Mouse (Mus musculus) thymus, adult 2 months (tissue): ENCODE results near the gene Rassf6. TPM values are rescaled to one million over a fixed set of nuclear protein-coding genes. Genes with fewer than 3 reads are reported as not detected.
"Not testable (repeated sequence)": the region's sequence is repeated elsewhere in the genome, so short reads cannot be mapped to it uniquely, and the experiment has no call there.

Experiments used
- DNase-seq: peaks from one replicate; pipeline ENCODE4 v3.0.0; 2021
- H3K27ac ChIP-seq: fragments of 200-500 bp; 2 replicates; pipeline ENCODE4 v1.5.1; 2012; ENCODE audit warnings: low read length, control low read depth; ENCODE audit not compliant: control insufficient read depth, insufficient read depth
- H3K27me3 ChIP-seq: fragments of 200-500 bp; 2 replicates; pipeline ENCODE4 v1.6.1; 2012; ENCODE audit warnings: mild to moderate bottlenecking, low read length, moderate library complexity, mixed read lengths; ENCODE audit not compliant: control insufficient read depth, insufficient read depth
- H3K36me3 ChIP-seq: fragments of 200-500 bp; 2 replicates; pipeline ENCODE4 v1.6.1; 2012; ENCODE audit warnings: mild to moderate bottlenecking, low read length, moderate library complexity; ENCODE audit not compliant: control insufficient read depth, insufficient read depth
- H3K4me1 ChIP-seq: fragments of 200-500 bp; replicated peaks from 2 replicates; pipeline ENCODE4 v1.6.1; 2012; ENCODE audit warnings: low read length; ENCODE audit not compliant: control insufficient read depth, insufficient read depth
- H3K4me3 ChIP-seq: fragments of 200-500 bp; 2 replicates; pipeline ENCODE4 v1.5.1; 2012; ENCODE audit warnings: mild to moderate bottlenecking, low read length, control low read depth, moderate library complexity; ENCODE audit not compliant: control insufficient read depth, insufficient read depth
- CTCF ChIP-seq: fragments of 200-500 bp; IDR thresholded peaks from 2 replicates; pipeline ENCODE4 v1.5.1; 2012; ENCODE audit warnings: mild to moderate bottlenecking, control low read depth, low read length, moderate library complexity, borderline replicate concordance; ENCODE audit not compliant: control insufficient read depth, poor library complexity, insufficient read depth; ENCODE audit errors: extremely low read depth
- POLR2A ChIP-seq: fragments of 200-500 bp; IDR thresholded peaks from 2 replicates; pipeline ENCODE4 v1.6.1; 2012; ENCODE audit warnings: mild to moderate bottlenecking, low read length, control low read depth, moderate library complexity; ENCODE audit not compliant: control insufficient read depth, poor library complexity, insufficient read depth; ENCODE audit errors: extremely low read depth
- WGBS: fragments of 180-500 bp; shearing (Covaris S2); methylation state at CpG from one replicate; pipeline ENCODE4 v1.1.7; 2018; 5-methylcytosine and 5-hydroxymethylcytosine counted together
- polyA plus RNA-seq: library from polyadenylated mRNA; depleted of rRNA; stranded (reverse); fragments of >200 nt; gene quantifications from 2 replicates; pipeline ENCODE4 v1.2.3, GENCODE M21; 2012

Gene Rassf6
- polyA plus RNA-seq, 1 experiment = 2.0 TPM

GRCm38 (mm10) chr5:90621316-90621715 lies 19.1 kb downstream of the Rassf6 start:
- WGBS = 96% methylated on average over 2 of the region's 2 CpGs
- no peak overlapping the region for H3K4me3 ChIP-seq
- H3K27ac ChIP-seq = no peak overlapping the region
- H3K27me3 ChIP-seq = no peaks in the 10 kb centered on the region
- DNase-seq = no peak
- H3K4me1 ChIP-seq = no peaks in the 10 kb centered on the region
- no peaks in the 10 kb centered on the region for H3K36me3 ChIP-seq
- TF ChIP-seq POLR2A = no peak
- TF ChIP-seq CTCF = no peak

DNA sequence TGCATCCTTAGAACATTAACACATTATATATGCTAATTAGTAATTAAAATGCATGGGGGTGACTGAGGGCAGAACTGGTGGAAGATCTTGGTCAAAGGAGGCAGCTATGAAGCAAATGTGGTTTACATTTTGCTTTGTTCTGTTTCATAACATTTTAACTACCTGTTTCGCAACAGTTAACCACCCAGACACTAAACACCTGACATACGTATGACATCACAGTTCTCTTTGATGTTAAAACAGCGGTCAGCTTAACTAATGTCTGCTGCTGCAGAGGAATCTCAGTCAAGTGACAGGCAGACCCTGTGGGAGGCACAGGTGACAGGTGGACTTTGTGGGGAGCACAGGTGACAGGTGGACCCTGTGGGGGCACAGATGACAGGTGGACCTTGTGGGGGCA lies 22.6 kb downstream of the Rassf6 start:
- Histone ChIP-seq H3K36me3 (no peaks in the 10 kb centered on the region), H3K4me3 (no peak overlapping the region), H3K27ac (no peak overlapping the region), H3K27me3 (no peaks in the 10 kb centered on the region), H3K4me1 (no peaks in the 10 kb centered on the region)
- DNase-seq = no peak
- WGBS = 95% methylated on average over 3 of the region's 3 CpGs
- TF ChIP-seq POLR2A = no peak
- no peak for TF ChIP-seq CTCF

DNA sequence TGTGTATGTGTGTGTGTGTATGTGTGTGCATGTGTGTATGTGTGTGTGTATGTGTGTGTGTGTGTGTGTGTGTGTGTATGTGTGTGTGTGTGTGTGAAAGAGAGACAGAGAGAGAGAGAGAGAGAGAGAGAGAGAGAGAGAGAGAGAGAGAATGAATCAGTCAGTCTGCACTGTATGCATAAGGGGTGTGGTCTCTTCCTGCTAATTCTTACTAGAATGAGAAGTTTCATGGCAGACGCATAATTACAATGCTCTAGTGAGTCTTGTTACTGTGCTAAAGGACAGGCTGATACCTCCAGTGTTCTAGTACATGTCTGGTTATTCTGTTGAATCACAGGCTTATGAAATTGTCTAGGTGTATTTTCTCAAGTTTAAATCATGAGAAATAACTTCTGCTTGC lies 27.7 kb downstream of the Rassf6 start:
- WGBS = 93% methylated on average over 1 of the region's 1 CpGs
- not testable (repeated sequence) for H3K4me1 ChIP-seq, H3K36me3 ChIP-seq, H3K27me3 ChIP-seq, H3K4me3 ChIP-seq, DNase-seq, H3K27ac ChIP-seq

- Histone ChIP-seq H3K36me3 (no peaks in the 10 kb centered on the region), H3K27ac (no peak overlapping the region), H3K27me3 (no peaks in the 10 kb centered on the region), H3K4me1 (no peaks in the 10 kb centered on the region), H3K4me3 (no peak overlapping the region)
- no peak for TF ChIP-seq POLR2A
- TF ChIP-seq CTCF = no peak
- WGBS = 75% methylated on average over 6 of the region's 6 CpGs
- no peak for DNase-seq
Observed at GRCm38 (mm10) chr5:90611996-90612611, 28.4 kb downstream of the Rassf6 start.

DNA sequence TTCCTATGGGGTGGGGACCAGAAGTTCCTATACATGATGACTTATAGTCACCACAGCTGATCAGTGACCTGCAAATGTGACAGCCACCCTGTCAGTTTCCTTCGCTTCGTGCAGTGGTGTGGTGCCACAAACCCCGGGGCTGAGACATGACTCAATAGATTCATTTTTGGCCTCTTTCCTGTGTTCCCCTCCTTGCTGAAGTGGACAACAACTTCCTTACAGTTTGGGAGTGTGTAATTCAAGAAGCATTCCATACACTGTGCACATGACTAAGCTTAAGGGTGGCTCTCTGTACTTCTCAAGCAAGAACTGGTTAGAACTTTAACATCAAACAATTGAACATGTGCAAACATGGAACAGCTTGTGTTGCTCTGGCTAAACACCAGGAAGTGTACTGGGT lies 29.1 kb downstream of the Rassf6 start:
- TF ChIP-seq CTCF (no peak), POLR2A (no peak)
- H3K4me3 ChIP-seq = no peak overlapping the region
- WGBS = 36% methylated on average over 3 of the region's 3 CpGs
- H3K4me1 ChIP-seq = no peaks in the 10 kb centered on the region
- H3K36me3 ChIP-seq = no peaks in the 10 kb centered on the region
- no peaks in the 10 kb centered on the region for H3K27me3 ChIP-seq
- no peak for DNase-seq
- H3K27ac ChIP-seq = no peak overlapping the region

DNA sequence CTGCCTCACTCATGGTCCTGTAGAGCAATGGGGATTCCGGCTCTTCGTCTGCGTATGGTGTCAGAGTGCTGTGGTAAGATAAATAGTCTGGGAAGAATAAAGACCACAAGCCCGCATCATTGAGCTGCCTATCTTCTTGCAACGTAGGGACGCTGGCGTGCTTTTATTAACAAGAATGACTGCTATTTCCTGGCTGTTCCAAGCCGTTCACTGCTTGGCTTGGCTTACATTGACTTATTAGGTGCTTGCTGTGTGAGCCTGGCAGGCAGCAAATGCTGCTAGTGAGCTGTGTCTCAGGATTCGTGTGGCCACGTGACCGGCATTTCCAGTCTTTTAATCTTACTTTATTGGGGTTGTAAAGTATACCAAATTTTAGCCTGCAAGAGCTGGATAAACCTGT lies 31.6 kb downstream of the Rassf6 start:
- no peak overlapping the region for H3K4me3 ChIP-seq
- no peaks in the 10 kb centered on the region for H3K36me3 ChIP-seq
- 84% methylated on average over 11 of the region's 11 CpGs for WGBS
- H3K27me3 ChIP-seq = no peaks in the 10 kb centered on the region
- no peak overlapping the region for H3K27ac ChIP-seq
- DNase-seq = no peak
- TF ChIP-seq POLR2A (no peak), CTCF (no peak)
- no peaks in the 10 kb centered on the region for H3K4me1 ChIP-seq

DNA sequence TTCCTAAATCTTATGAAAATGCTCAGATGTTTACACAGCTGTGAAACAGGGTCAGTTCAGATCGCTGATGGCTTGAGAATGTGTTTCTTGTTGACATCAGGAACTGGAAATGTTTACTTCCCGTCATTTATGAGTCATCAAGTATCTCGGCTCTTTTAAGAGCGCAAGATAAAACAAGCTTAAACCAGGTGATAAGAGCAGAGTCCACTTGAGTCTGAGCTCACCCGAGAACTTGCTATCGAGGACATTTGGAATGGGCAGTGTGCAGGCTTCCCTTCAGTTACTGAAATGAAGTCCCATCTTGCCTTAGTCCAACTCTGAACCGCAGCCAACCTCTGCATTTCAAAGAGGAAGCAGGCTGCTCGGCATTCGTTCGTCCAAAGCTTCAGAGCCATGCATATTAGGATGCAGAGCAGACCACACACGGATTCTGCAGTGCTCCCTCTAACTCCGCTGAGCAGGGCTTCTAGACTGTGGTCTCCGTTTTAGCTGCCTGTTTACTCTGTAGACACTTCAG lies 37.0 kb downstream of the Rassf6 start:
- no peak overlapping the region for H3K4me3 ChIP-seq
- no peak overlapping the region for H3K27ac ChIP-seq
- no peaks in the 10 kb centered on the region for H3K4me1 ChIP-seq
- H3K27me3 ChIP-seq = no peaks in the 10 kb centered on the region
- DNase-seq = no peak
- H3K36me3 ChIP-seq = no peaks in the 10 kb centered on the region
- WGBS = 13% methylated on average over 13 of the region's 13 CpGs
- TF ChIP-seq POLR2A (no peak), CTCF (no peak)
